Mouse (Mus musculus): ENCODE measurements at regions not wholly inside any gene's neighbourhood (a gene's known extent, or its start where the extent isn't known, plus 50 kb on each side); places are given as distances from the start of the nearest gene placed in this dataset.

- Histone ChIP-seq H3K36me3 (ENCODE audit: control insufficient read depth in 1 of 2, insufficient read depth in 2 of 2, low read length in 2 of 2) (no peaks in the 10 kb centered on the region), H3K79me2 (ENCODE audit: control insufficient read depth, insufficient read depth, low read length, poor library complexity) (no peaks in the 10 kb centered on the region), H3K27ac (ENCODE audit: control insufficient read depth, low read depth, low read length) (no peak overlapping the region), H3K27me3 (ENCODE audit: control insufficient read depth in 1 of 2, insufficient read depth in 2 of 2, low read length in 2 of 2) (no peaks in the 10 kb centered on the region), H3K4me3 (ENCODE audit: control insufficient read depth in 1 of 2, insufficient read depth in 1 of 2, low read depth in 2 of 2, low read length in 2 of 2) (no peak overlapping the region), H3K9me3 (replicated peaks; ENCODE audit: insufficient read depth, low read length) (no peaks in the 10 kb centered on the region), H3K9ac (ENCODE audit: control insufficient read depth, low read depth, low read length, poor library complexity, severe bottlenecking) (no peak overlapping the region), H3K4me1 (ENCODE audit: control insufficient read depth in 1 of 2, insufficient read depth in 2 of 2, low read length in 2 of 2) (no peaks in the 10 kb centered on the region)
- TF ChIP-seq GABPA (IDR thresholded peaks at IDR 0.05; ENCODE audit: low read depth, low read length) (no peak), MYB (IDR thresholded peaks at IDR 0.05; ENCODE audit: low read depth, low read length) (no peak), ZKSCAN1 (IDR thresholded peaks at IDR 0.05; ENCODE audit: low read depth, low read length) (no peak), CHD2 (IDR thresholded peaks at IDR 0.05; ENCODE audit: low read length) (no peak), CHD1 (IDR thresholded peaks at IDR 0.05; ENCODE audit: low read depth, low read length) (no peak), MAFK (IDR thresholded peaks at IDR 0.05; ENCODE audit: borderline replicate concordance, low read depth, low read length) (no peak), RCOR1 (IDR thresholded peaks at IDR 0.05; ENCODE audit: low read depth, low read length) (no peak), JUND (IDR thresholded peaks at IDR 0.05; ENCODE audit: low read depth, low read length) (no peak), KAT2A (conservative IDR thresholded peaks at IDR 0.05; ENCODE audit: low read depth, low read length) (no peak), ZNF384 (IDR thresholded peaks at IDR 0.05; ENCODE audit: low read depth, low read length) (no peak), POLR2A (IDR thresholded peaks at IDR 0.05; ENCODE audit: control insufficient read depth in 1 of 2, insufficient read depth in 1 of 2, low read depth in 1 of 2, low read length in 2 of 2, poor library complexity in 1 of 2) (no peak), USF1 (IDR thresholded peaks at IDR 0.05; ENCODE audit: low read depth, low read length) (no peak), E2F4 (IDR thresholded peaks at IDR 0.05; ENCODE audit: borderline replicate concordance, low read depth, low read length) (no peak), UBTF (IDR thresholded peaks at IDR 0.05; ENCODE audit: borderline replicate concordance, insufficient read depth, low read depth, low read length) (no peak), TAL1 (IDR thresholded peaks at IDR 0.05; ENCODE audit: low read length) (no peak), RAD21 (IDR thresholded peaks at IDR 0.05; ENCODE audit: low read depth, low read length) (no peak), MAZ (IDR thresholded peaks at IDR 0.05; ENCODE audit: low read depth, low read length) (no peak)
- DNase-seq (ENCODE audit: low read depth, low spot score) = no peak
Observed at GRCm38 (mm10) chr1:73344587-73344986, 328.9 kb upstream of the Tnp1 start.

GRCm38 (mm10) chr1:73341911-73342310, 326.2 kb upstream of the Tnp1 start:
- DNase-seq (ENCODE audit: low read depth, low spot score) = no peak
- Histone ChIP-seq H3K9ac (ENCODE audit: control insufficient read depth, low read depth, low read length, poor library complexity, severe bottlenecking) (no peak overlapping the region), H3K27ac (ENCODE audit: control insufficient read depth, low read depth, low read length) (no peak overlapping the region), H3K9me3 (replicated peaks; ENCODE audit: insufficient read depth, low read length) (no peaks in the 10 kb centered on the region), H3K27me3 (ENCODE audit: control insufficient read depth in 1 of 2, insufficient read depth in 2 of 2, low read length in 2 of 2) (no peaks in the 10 kb centered on the region), H3K36me3 (ENCODE audit: control insufficient read depth in 1 of 2, insufficient read depth in 2 of 2, low read length in 2 of 2) (no peaks in the 10 kb centered on the region), H3K79me2 (ENCODE audit: control insufficient read depth, insufficient read depth, low read length, poor library complexity) (no peaks in the 10 kb centered on the region), H3K4me3 (ENCODE audit: control insufficient read depth in 1 of 2, insufficient read depth in 1 of 2, low read depth in 2 of 2, low read length in 2 of 2) (no peak overlapping the region), H3K4me1 (ENCODE audit: control insufficient read depth in 1 of 2, insufficient read depth in 2 of 2, low read length in 2 of 2) (no peaks in the 10 kb centered on the region)
- TF ChIP-seq ZMIZ1 (IDR thresholded peaks at IDR 0.05; ENCODE audit: low read depth, low read length) (no peak), USF1 (IDR thresholded peaks at IDR 0.05; ENCODE audit: low read depth, low read length) (no peak), UBTF (IDR thresholded peaks at IDR 0.05; ENCODE audit: borderline replicate concordance, insufficient read depth, low read depth, low read length) (no peak), MYB (IDR thresholded peaks at IDR 0.05; ENCODE audit: low read depth, low read length) (no peak), POLR2A (IDR thresholded peaks at IDR 0.05; ENCODE audit: control insufficient read depth in 1 of 2, insufficient read depth in 1 of 2, low read depth in 1 of 2, low read length in 2 of 2, poor library complexity in 1 of 2) (no peak), MYC (IDR thresholded peaks at IDR 0.05; ENCODE audit: low read depth, low read length) (no peak), RCOR1 (IDR thresholded peaks at IDR 0.05; ENCODE audit: low read depth, low read length) (no peak), ZKSCAN1 (IDR thresholded peaks at IDR 0.05; ENCODE audit: low read depth, low read length) (no peak), E2F4 (IDR thresholded peaks at IDR 0.05; ENCODE audit: borderline replicate concordance, low read depth, low read length) (no peak), EP300 (IDR thresholded peaks at IDR 0.05; ENCODE audit: low read depth in 1 of 2, low read length in 2 of 2) (no peak), MAFK (IDR thresholded peaks at IDR 0.05; ENCODE audit: borderline replicate concordance, low read depth, low read length) (no peak), MXI1 (IDR thresholded peaks at IDR 0.05; ENCODE audit: low read depth, low read length) (no peak)
